Mouse (Mus musculus) hindbrain, postnatal 0 days (tissue): ENCODE data around the gene Vmn2r38. TPM values are rescaled to one million over a fixed set of nuclear protein-coding genes. Genes with fewer than 3 reads are reported as not detected.
"Not testable (repeated sequence)": the region's sequence is repeated elsewhere in the genome, so short reads cannot be mapped to it uniquely, and the experiment has no call there.

Experiments
- ATAC-seq: fragments of 200-750 bp; cut with Nextera tagmentation; 2 replicates; pipeline ENCODE4 v1.8.0; 2017; ENCODE audit warnings: mild to moderate bottlenecking, moderate TSS enrichment, moderate library complexity
- DNase-seq: peaks from one replicate; pipeline ENCODE4 v3.0.0-alpha.2; 2015; ENCODE audit warnings: low spot score
- H3K27ac ChIP-seq: fragments of 300-500 bp; sonication (generic); 2 replicates; pipeline ENCODE4 v1.5.1; 2014; ENCODE audit warnings: mild to moderate bottlenecking
- H3K27me3 ChIP-seq: fragments of 300-500 bp; sonication (generic); 2 replicates; pipeline ENCODE4 v1.6.1; 2014; ENCODE audit warnings: low read length, mixed read lengths; ENCODE audit not compliant: insufficient read depth
- H3K36me3 ChIP-seq: fragments of 300-500 bp; sonication (generic); 2 replicates; pipeline ENCODE4 v1.6.1; 2014; ENCODE audit warnings: low read length, mixed read lengths; ENCODE audit not compliant: insufficient read depth
- H3K4me1 ChIP-seq: fragments of 300-500 bp; sonication (generic); 2 replicates; pipeline ENCODE4 v1.6.1; 2014; ENCODE audit warnings: antibody characterized with exemption, low read length, mixed read lengths; ENCODE audit not compliant: insufficient read depth
- H3K4me2 ChIP-seq: fragments of 300-500 bp; sonication (generic); 2 replicates; pipeline ENCODE4 v1.6.1; 2014; ENCODE audit warnings: low read depth, mild to moderate bottlenecking, low read length, moderate library complexity, mixed read lengths
- H3K4me3 ChIP-seq: fragments of 300-500 bp; sonication (generic); 2 replicates; pipeline ENCODE4 v1.5.1; 2014; ENCODE audit warnings: low read length
- H3K9ac ChIP-seq: fragments of 300-500 bp; sonication (generic); replicated peaks from 2 replicates; pipeline ENCODE4 v1.6.1; 2014; ENCODE audit warnings: mild to moderate bottlenecking, low read length, moderate library complexity, mixed read lengths
- H3K9me3 ChIP-seq: fragments of 300-500 bp; sonication (generic); 2 replicates; pipeline ENCODE4 v1.6.1; 2016; ENCODE audit warnings: low read length, mixed read lengths
- WGBS: fragments of 180-500 bp; shearing (Covaris S2); extraction: QIAGEN DNeasy Blood & Tissue Kit; methylation state at CpG from one replicate; pipeline ENCODE4 v1.1.7; 2014; 5-methylcytosine and 5-hydroxymethylcytosine counted together
- polyA plus RNA-seq: library from polyadenylated mRNA; unstranded; fragments of >200 nt; fragmentation: Nextera tagmentation; extraction: Ambion mirVana; gene quantifications from 2 replicates; pipeline ENCODE4 v1.2.1, GENCODE M21; 2015
- total RNA-seq: library from RNA; depleted of rRNA; stranded (reverse); fragments of >200 nt; gene quantifications from 2 replicates; pipeline ENCODE4 v1.2.3, GENCODE M21; 2014; rRNA removed

Gene Vmn2r38
- not detected in 2 replicates for total RNA-seq
- not detected in 2 replicates for polyA plus RNA-seq

- H3K4me3 ChIP-seq, H3K27ac ChIP-seq, H3K4me2 ChIP-seq, H3K9me3 ChIP-seq, ATAC-seq, H3K36me3 ChIP-seq, DNase-seq, H3K9ac ChIP-seq, H3K27me3 ChIP-seq, H3K4me1 ChIP-seq: not testable (repeated sequence)
Measured at GRCm38 (mm10) chr7:9097781-9098180, at the start of gene Vmn2r38. Gene Vmn2r38 (minus strand): TSS chr7:9097881.

- not testable (repeated sequence) for H3K4me2 ChIP-seq, DNase-seq, H3K4me3 ChIP-seq, H3K9me3 ChIP-seq, H3K9ac ChIP-seq, H3K4me1 ChIP-seq, H3K27me3 ChIP-seq, H3K27ac ChIP-seq, ATAC-seq, H3K36me3 ChIP-seq
- WGBS = 84% methylated on average over 4 of the region's 4 CpGs
Measured at GRCm38 (mm10) chr7:9065353-9065752, 32.3 kb downstream of the Vmn2r38 start.

GRCm38 (mm10) chr7:9030698-9031097 is 67.0 kb downstream of the Vmn2r38 start, which contains the start of gene Vmn2r39:
Gene Vmn2r39 (minus strand): TSS chr7:9030798.
- H3K9ac ChIP-seq, H3K27me3 ChIP-seq, H3K4me1 ChIP-seq, H3K9me3 ChIP-seq, H3K36me3 ChIP-seq, H3K27ac ChIP-seq, DNase-seq, ATAC-seq, H3K4me3 ChIP-seq, H3K4me2 ChIP-seq: not testable (repeated sequence)

Other genes starting within 250 kb of the Vmn2r38 start
- gene Vmn2r40, start 166.4 kb downstream of the Vmn2r38 start, total RNA-seq = not detected in 2 replicates
- gene Vmn2r40, start 166.4 kb downstream of the Vmn2r38 start, polyA plus RNA-seq = not detected in 2 replicates
- not detected in 2 replicates for gene Vmn2r39, start 67.1 kb downstream of the Vmn2r38 start, total RNA-seq
- gene Vmn2r39, start 67.1 kb downstream of the Vmn2r38 start, polyA plus RNA-seq = not detected in 2 replicates
- gene Vmn2r37, start 125.8 kb upstream of the Vmn2r38 start, total RNA-seq = not detected in 2 replicates
- not detected in 2 replicates for gene Vmn2r37, start 125.8 kb upstream of the Vmn2r38 start, polyA plus RNA-seq